Mouse (Mus musculus) midbrain, embryonic 11.5 days (tissue): ENCODE data around the gene Stac2. TPM values are rescaled to one million over a fixed set of nuclear protein-coding genes. Genes with fewer than 3 reads are reported as not detected.

Experiments
- ATAC-seq: fragments of 200-750 bp; cut with Nextera tagmentation; 2 replicates; pipeline ENCODE4 v1.8.0; 2017; ENCODE audit warnings: moderate TSS enrichment, moderate library complexity; ENCODE audit not compliant: low FRiP score
- DNase-seq: peaks from one replicate; pipeline ENCODE4 v3.0.0; 2015; ENCODE audit warnings: low spot score; ENCODE audit errors: missing footprints
- H3K27ac ChIP-seq: fragments of 300-500 bp; sonication (generic); 2 replicates; pipeline ENCODE4 v1.5.1; 2014; ENCODE audit warnings: low read depth, low read length
- H3K27me3 ChIP-seq: fragments of 300-500 bp; sonication (generic); 2 replicates; pipeline ENCODE4 v1.6.1; 2014; ENCODE audit warnings: mild to moderate bottlenecking, low read length, moderate library complexity, mixed read lengths; ENCODE audit not compliant: control insufficient read depth, insufficient read depth
- H3K36me3 ChIP-seq: fragments of 300-500 bp; sonication (generic); 2 replicates; pipeline ENCODE4 v1.6.1; 2014; ENCODE audit warnings: mild to moderate bottlenecking, low read length, moderate library complexity, mixed read lengths; ENCODE audit not compliant: control insufficient read depth, insufficient read depth
- H3K4me1 ChIP-seq: fragments of 300-500 bp; sonication (generic); 2 replicates; pipeline ENCODE4 v1.6.1; 2014; ENCODE audit warnings: low read length; ENCODE audit not compliant: control insufficient read depth, insufficient read depth
- H3K4me2 ChIP-seq: fragments of 300-500 bp; sonication (generic); 2 replicates; pipeline ENCODE4 v1.6.1; 2014; ENCODE audit warnings: mild to moderate bottlenecking, moderate library complexity
- H3K4me3 ChIP-seq: fragments of 300-500 bp; sonication (generic); 2 replicates; pipeline ENCODE4 v1.5.1; 2014; ENCODE audit warnings: low read depth, low read length
- H3K9ac ChIP-seq: fragments of 300-500 bp; sonication (generic); 2 replicates; pipeline ENCODE4 v1.6.1; 2014; ENCODE audit warnings: low read length
- H3K9me3 ChIP-seq: fragments of 300-500 bp; sonication (generic); 2 replicates; pipeline ENCODE4 v1.6.1; 2016; ENCODE audit warnings: low read length; ENCODE audit not compliant: control insufficient read depth
- WGBS: fragments of 180-500 bp; shearing (Covaris S2); extraction: QIAGEN DNeasy Blood & Tissue Kit; methylation state at CpG from one replicate; pipeline ENCODE4 v1.1.7; 2014; 5-methylcytosine and 5-hydroxymethylcytosine counted together
- polyA plus RNA-seq: library from polyadenylated mRNA; unstranded; fragments of >200 nt; fragmentation: Nextera tagmentation; extraction: Ambion mirVana; gene quantifications from 2 replicates; pipeline ENCODE4 v1.2.1, GENCODE M21; 2014

The Stac2 gene
- polyA plus RNA-seq, 1 experiment from 2014 or later, result 0.37 TPM

DNA sequence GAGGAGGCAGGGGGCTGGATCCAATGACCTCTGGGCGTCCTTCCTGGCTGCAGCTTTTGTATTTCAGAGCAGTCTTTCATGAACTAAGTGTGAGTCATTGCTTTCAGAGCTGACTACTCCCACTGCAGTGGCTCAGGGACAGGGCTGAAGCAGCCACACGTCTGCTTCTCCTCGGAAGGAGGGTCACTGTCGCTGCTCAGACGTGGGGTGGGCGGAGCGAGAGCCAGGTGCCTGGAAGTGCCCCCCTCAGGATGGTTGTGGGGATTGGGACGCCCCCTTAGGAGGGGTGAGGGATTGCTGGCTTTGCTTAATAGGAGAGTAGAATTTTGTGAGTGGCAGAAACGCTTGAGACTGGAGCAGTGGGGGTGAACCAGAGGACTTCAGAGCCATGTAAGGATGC is 4.2 kb upstream of the Stac2 start:
- ATAC-seq, result no peak
- Histone ChIP-seq H3K4me3 (no peak overlapping the region), H3K4me2 (no peak overlapping the region), H3K27me3 (peaks cover 8% of the 10 kb centered on the region), H3K36me3 (no peaks in the 10 kb centered on the region), H3K9ac (no peak overlapping the region), H3K27ac (no peak overlapping the region), H3K9me3 (no peaks in the 10 kb centered on the region), H3K4me1 (peaks cover 6% of the 10 kb centered on the region)
- WGBS, result 39% methylated on average over 9 of the region's 9 CpGs
- DNase-seq, result no peak

DNA sequence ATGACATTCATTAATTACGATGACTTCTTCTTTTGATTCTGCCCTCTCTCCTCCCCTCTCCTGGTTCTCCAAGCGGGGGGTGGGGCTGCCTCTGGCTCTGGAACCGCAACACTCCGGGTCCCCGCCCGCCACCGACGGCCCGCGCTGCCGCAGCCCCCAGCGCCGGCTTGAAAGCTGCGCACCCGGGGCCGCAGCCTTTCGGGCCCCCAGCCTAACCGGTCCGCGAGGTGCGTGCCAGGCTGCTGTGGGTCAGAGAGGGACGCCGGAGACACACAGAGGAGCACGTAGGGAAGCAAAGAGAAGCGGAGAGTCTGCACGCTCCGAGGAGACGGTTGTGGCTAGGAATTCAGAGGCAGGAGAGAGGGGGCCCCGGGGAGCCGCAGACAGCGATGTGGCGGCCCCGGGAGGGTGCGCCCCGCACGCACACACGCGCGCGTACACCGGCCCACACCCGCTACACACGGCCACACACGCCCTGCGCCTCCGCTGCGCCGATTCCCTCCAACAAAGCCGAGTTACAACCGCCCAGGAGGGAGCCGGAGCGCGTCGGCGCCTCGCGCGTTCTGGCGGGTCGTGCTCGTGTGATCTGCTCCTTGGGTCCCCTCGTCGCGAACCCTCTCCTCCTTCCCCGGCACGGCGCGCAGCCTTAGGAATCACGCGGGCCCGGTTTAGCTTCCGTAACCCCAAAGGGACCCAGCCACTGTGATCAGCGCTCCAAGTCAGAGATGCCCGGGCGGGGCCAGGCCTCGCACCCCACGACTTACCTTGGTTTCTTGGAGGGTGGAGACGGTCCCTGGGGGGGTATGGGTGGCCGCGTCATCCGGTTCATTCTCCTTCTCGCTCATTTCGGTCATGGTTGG is 903 bp downstream of the Stac2 start:
- peak; percentile 94 for DNase-seq

DNA sequence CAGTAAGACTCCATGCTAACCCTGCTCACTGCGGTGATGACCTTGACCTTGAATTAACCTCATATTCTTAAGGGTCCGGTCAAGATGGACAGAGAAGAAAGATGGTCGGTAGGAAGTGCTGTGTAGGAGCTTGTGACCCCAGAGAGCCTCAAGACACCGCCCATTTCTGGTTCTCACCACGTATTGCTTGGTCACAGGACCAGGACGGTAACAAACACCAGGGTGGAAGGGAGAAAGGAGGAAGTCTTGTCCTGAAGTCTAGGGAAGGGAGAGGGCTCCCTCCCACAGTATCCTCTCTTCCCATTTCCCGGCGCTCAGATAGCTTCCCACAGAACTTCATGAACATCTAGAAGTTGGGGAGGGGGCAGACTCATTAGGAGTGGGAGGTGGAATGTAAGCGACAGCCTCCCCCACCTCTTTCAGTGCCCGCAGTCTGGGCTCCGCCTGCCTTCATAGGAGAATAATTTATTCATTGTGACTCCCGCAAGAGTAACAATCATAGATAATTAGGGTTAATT is 1.6 kb downstream of the Stac2 start:
- no peaks in the 10 kb centered on the region for H3K9me3 ChIP-seq
- DNase-seq (peak; percentile 91), ATAC-seq (no peak)
- H3K4me3 ChIP-seq, result no peak overlapping the region
- H3K27ac ChIP-seq, result no peak overlapping the region
- no peak overlapping the region for H3K4me2 ChIP-seq
- H3K9ac ChIP-seq, result no peak overlapping the region
- no peaks in the 10 kb centered on the region for H3K36me3 ChIP-seq
- peaks cover 6% of the 10 kb centered on the region for H3K4me1 ChIP-seq
- H3K27me3 ChIP-seq, result peaks cover 33% of the 10 kb centered on the region
- 9% methylated on average over 12 of the region's 12 CpGs for WGBS

More for the DNA sequence above, 903 bp downstream of the Stac2 start:
- Histone ChIP-seq H3K4me3 (peak overlapping the region; percentile 38), H3K27ac (no peak overlapping the region), H3K9me3 (no peaks in the 10 kb centered on the region), H3K4me1 (peaks cover 6% of the 10 kb centered on the region), H3K4me2 (peak overlapping the region; percentile 52), H3K36me3 (no peaks in the 10 kb centered on the region), H3K27me3 (peaks cover 33% of the 10 kb centered on the region), H3K9ac (peak overlapping the region; percentile 59)
- no peak for ATAC-seq
- WGBS, result 1% methylated on average over 83 of the region's 83 CpGs

DNA sequence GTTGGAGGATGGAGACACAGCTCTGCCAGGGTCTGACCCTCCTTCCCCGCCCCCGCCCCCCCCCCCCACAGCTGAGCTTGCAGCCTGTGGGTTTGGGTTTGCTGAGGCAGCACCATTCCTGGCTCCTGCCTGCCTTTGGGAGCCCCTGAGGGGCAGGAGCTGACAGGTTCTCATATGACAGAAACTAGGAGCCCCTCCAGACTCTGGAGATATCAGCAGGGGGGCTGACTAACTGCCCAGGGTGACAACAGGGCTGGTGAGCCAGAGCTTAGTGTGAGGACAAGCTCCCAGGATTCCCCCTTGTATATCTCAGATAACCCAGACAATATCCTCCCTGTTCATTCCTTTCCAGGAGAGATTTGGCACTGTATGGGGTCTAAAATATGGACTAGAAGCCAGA is 2.3 kb downstream of the Stac2 start:
- Histone ChIP-seq H3K9ac (no peak overlapping the region), H3K4me3 (no peak overlapping the region), H3K27ac (no peak overlapping the region), H3K36me3 (no peaks in the 10 kb centered on the region), H3K4me2 (no peak overlapping the region), H3K9me3 (no peaks in the 10 kb centered on the region), H3K4me1 (peaks cover 6% of the 10 kb centered on the region), H3K27me3 (peaks cover 33% of the 10 kb centered on the region)
- ATAC-seq, result no peak
- no peak for DNase-seq
- no CpG with 5 or more reads among the region's 2 CpGs for WGBS

DNA sequence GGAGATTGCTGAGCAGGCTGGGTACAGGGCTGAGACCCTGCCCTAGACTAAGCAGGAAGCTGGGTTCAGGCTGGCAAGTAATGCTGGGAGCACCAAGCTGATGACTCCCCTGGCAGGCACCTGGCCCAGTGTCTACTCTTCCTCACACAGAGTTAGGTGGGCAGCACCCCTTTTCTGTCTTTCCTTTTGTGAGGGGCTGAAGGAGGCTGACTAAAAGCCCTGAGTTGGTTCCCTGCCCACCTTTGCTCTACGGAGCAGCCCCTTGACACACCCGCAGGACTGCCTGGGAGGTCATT is 2.8 kb downstream of the Stac2 start:
- H3K4me1 ChIP-seq, result peaks cover 6% of the 10 kb centered on the region
- no peak overlapping the region for H3K4me3 ChIP-seq
- H3K27ac ChIP-seq, result no peak overlapping the region
- no peak overlapping the region for H3K9ac ChIP-seq
- DNase-seq (peak; percentile 44), ATAC-seq (no peak)
- WGBS, result 35% methylated on average over 2 of the region's 2 CpGs
- peaks cover 33% of the 10 kb centered on the region for H3K27me3 ChIP-seq
- H3K36me3 ChIP-seq, result no peaks in the 10 kb centered on the region
- no peak overlapping the region for H3K4me2 ChIP-seq
- no peaks in the 10 kb centered on the region for H3K9me3 ChIP-seq

DNA sequence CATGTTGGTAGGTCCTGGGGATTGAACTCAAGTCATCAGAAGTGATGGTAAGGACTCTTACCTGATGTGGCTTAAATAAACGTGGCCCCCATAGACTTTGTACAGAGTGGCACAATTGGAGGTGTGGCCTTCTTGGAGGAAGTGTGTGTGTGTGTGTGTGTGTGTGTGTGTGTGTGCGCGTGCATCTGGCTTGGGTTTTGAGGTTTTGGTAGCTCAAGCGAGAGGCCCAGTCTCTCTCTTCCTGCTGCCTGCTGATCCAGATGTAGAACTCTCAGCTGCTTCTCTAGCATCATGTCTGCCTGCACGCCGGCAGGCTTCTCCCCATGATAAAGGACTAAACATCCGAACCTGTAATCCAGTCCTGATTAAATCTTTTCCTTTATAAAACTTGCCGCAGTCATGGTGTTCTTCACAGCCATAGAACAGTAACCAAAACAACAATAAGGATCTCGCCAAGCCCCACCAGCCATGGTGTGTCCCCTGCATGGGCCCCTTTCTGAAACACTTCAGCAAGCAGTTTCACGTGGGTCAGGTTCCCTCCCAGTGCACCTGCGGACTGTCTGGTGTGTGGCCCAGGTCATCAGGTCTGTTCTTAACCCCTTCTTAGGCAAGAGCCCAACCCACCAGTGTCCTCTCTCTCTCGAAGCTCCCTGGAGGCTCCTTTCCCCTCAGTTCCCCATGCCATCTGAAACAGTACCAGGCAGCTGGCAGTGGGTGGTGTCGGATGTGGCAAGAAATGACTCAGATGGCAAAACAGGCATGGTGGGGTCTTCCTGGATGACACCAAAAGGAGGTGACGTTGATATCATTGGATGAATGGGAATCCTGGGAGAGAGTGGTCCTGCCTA is 3.4 kb downstream of the Stac2 start:
- H3K4me1 ChIP-seq, result peaks cover 6% of the 10 kb centered on the region
- no peaks in the 10 kb centered on the region for H3K9me3 ChIP-seq
- peaks cover 33% of the 10 kb centered on the region for H3K27me3 ChIP-seq
- ATAC-seq (no peak), DNase-seq (peak; percentile 28)
- 76% methylated on average over 14 of the region's 14 CpGs for WGBS
- no peaks in the 10 kb centered on the region for H3K36me3 ChIP-seq
- H3K9ac ChIP-seq, result no peak overlapping the region
- H3K27ac ChIP-seq, result no peak overlapping the region
- no peak overlapping the region for H3K4me3 ChIP-seq
- no peak overlapping the region for H3K4me2 ChIP-seq

DNA sequence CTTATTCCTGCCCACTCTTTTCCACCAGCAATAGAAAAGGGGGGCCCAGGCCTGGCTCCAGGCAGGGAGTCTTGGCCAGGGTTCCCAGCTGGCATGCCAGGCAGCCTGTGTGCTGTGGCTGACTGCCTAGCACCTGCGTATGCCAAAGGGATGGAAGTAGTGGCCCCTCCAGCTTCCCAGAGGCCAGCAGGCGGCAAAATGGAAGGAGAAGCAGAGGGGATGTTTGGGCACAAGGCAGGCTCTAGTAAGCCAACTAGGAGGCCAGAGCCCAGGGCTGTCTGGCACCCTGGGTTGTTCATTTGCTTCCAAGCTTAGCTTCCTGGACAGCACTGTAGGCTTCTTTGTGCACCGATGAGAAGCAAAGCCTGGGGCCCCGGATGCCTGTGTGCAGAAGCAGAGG is 5.5 kb downstream of the Stac2 start:
- peaks cover 28% of the 10 kb centered on the region for H3K27me3 ChIP-seq
- H3K4me2 ChIP-seq, result no peak overlapping the region
- ATAC-seq, result no peak
- peak; percentile 80 for DNase-seq
- no peaks in the 10 kb centered on the region for H3K36me3 ChIP-seq
- no peaks in the 10 kb centered on the region for H3K9me3 ChIP-seq
- no peak overlapping the region for H3K27ac ChIP-seq
- H3K4me1 ChIP-seq, result peaks cover 2% of the 10 kb centered on the region
- no peak overlapping the region for H3K9ac ChIP-seq
- WGBS, result 72% methylated on average over 4 of the region's 4 CpGs
- no peak overlapping the region for H3K4me3 ChIP-seq

DNA sequence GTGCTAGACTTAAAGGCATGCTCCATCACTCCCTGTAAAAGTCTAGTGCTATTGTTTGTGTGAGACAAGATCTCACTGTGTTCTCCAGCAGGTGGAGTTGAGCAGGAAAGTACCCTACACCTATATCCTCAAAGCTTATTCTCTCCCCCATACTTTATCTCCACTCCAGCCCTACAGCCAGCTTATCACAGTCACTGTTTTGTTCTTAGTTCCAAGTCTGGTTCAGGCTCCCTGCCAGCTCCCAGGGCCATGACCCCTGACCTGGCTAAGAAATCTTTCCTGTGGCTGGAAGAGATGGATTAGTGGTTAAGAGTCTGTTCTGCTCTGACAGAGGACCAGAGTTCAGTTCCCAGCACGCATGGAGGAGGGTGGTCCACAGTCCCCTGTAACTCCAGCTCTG is 6.8 kb downstream of the Stac2 start:
- no peak overlapping the region for H3K9ac ChIP-seq
- peaks cover 15% of the 10 kb centered on the region for H3K27me3 ChIP-seq
- H3K27ac ChIP-seq, result no peak overlapping the region
- H3K4me3 ChIP-seq, result no peak overlapping the region
- ATAC-seq (no peak), DNase-seq (peak; percentile 61)
- H3K4me1 ChIP-seq, result no peaks in the 10 kb centered on the region
- H3K9me3 ChIP-seq, result no peaks in the 10 kb centered on the region
- no peaks in the 10 kb centered on the region for H3K36me3 ChIP-seq
- no peak overlapping the region for H3K4me2 ChIP-seq
- WGBS, result 54% methylated on average over 1 of the region's 1 CpGs

DNA sequence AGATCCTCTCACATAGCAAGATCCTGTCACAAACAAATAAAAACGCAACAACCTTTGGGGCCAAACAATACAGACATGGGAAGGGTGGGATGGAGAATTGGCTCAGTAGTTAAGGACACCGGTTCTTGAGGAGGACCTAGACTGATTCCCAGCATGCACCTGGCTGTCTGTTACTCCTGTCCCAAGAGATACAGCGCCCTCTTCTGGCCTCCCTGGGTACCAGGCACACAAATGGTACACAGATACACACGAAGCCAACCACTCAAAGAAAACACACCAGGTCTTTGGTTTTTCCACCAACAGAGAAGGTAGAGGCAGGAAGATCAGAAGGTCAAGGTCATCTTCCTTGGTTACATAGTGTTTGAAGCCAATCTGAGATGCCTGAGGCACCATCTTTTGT is 7.7 kb downstream of the Stac2 start:
- H3K4me1 ChIP-seq, result no peaks in the 10 kb centered on the region
- peaks cover 7% of the 10 kb centered on the region for H3K27me3 ChIP-seq
- no peak overlapping the region for H3K27ac ChIP-seq
- ATAC-seq, result no peak
- DNase-seq, result no peak
- no peaks in the 10 kb centered on the region for H3K9me3 ChIP-seq
- H3K9ac ChIP-seq, result no peak overlapping the region
- no peaks in the 10 kb centered on the region for H3K36me3 ChIP-seq
- WGBS, result 65% methylated on average over 4 of the region's 4 CpGs
- H3K4me2 ChIP-seq, result no peak overlapping the region
- no peak overlapping the region for H3K4me3 ChIP-seq
